Comparison of ENCODE assay signal across 21 mouse cellular contexts in the genomic region with DNA sequence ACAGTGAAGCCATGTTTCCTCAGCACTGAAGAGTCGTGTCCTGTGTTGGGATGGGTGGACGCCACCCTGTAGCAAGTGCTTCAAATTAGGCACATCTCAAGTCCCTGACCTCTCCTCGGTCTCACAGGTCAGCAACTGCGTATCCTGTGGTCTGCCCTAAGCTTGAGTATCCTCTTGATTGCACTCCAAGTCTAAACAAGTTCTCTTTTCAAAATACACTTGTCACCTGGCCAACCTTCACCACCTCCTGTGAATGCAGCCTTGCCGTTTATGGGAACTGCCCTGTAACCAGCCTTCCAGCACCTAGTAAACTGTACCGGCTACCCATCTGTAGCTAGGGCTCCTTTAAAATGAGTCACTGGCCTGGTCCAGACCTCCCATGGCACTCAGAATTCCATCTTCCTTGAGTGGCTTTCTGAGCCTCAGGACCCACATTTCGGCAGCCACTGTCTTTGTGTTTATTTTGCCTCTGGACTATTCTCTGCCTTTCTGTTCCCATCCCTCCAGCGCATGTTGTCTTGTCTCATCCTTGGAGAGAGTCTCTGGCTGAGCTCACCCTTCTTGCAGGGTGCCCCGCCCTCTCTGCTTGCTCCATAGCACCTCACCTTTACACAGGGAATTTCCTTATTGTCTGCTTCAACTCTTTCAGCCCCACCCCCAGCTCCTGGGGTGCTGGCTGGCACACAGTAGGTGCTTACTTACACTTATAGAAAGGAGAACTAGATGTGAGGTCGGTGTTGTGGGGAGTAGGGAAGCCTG.
DNase-seq lines count a peak whose midpoint lies in the region; ATAC-seq lines count a peak whose summit lies in the region.
"Had no signal": no experiment of that assay in that cellular context is flagged by ENCODE, and none has a peak within 500 bp of the region (broad histone marks: within the 10 kb centered on the region; RNA-seq: fewer than 3 reads in every experiment).

No protein-coding gene starts in this region.

- DNase-seq in lung, adult 18-20 months = peak; percentile 40 to 60
- DNase-seq in lung, postnatal 14 days = no peak
- DNase-seq in ES-CJ7 (ENCODE audit: low read depth, low spot score) = peak; percentile 41
- peak; percentile 60 for DNase-seq in lung, postnatal 36 days
- DNase-seq in cerebellum, postnatal 36 days = no peak
- DNase-seq: adrenal gland, postnatal 36 days; B cell, adult 2 months; cerebellum, adult 11-12 months; cerebellum, postnatal 14 days; embryo, embryonic 11 days; gastrocnemius, postnatal 10 days; kidney, adult 8-10 months; kidney, postnatal 14 days; layer of hippocampus, postnatal 36 days; left cerebral cortex, postnatal 4 days; lung, embryonic 14.5 days; spleen, adult 18-20 months; thymus, adult 2 months had no signal

- ATAC-seq in granulocyte monocyte progenitor cell, adult 5-6 weeks (replicated peaks; ENCODE audit: poor library complexity, severe bottlenecking) = peak; percentile 14; the same call in 1 of the 2 replicates
- ATAC-seq in activated CD4-positive, CD25-positive, alpha-beta regulatory T cell, adult 4 months = no peak
- ATAC-seq: hindbrain, postnatal 0 days had no signal

Comparison
In these comparisons a context has a peak if more than half of its experiments do, and no peak if none do; other contexts are left out.
1. DNase-seq: peak in lung, adult 18-20 months (2 of 2), ES-CJ7 (single experiment) and lung, postnatal 36 days (single experiment); none in lung, postnatal 14 days (single experiment) and cerebellum, postnatal 36 days (0 of 2).